Mouse (Mus musculus): ENCODE measurements around the gene Tars.

The Tars gene

DNA sequence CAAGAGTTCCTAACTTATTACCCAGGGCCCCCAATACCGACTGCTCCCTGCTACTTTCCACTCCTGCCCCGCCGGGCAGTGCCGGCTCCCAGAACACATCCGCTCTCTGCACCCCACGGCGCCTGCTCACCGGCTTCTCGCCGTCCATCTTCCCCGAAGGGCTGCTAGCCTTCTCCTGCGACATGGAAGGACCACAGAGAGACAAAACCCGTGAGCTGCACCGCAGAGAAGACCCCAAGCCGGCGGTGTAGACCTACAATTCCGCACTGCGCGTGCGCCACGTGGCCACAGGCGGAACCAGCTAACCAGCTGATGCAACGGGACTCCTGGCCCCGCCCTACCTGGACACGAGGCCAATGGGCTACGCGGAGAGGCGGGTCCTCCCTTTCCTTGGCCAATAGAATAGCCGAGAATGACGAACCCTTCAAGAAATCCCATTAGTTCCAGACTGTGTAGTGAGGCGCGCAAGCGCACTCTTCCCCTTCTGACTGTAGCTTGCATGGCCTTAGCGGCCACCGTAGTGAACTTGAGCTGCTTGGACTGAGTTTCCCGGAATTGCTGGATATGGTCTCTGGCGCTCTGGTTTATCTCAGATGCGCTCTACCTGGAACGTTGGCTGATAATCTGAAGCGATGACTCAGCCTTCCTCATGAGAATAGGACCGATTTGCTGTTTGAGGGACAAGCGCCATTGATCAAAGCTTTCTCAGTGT lies at the start of gene Tars:
TSS of gene Tars (minus strand) at position 310 of the 712 bp plus-strand sequence.
- DNase-seq (ENCODE audit: low read depth, low spot score), result peak; percentile 99

DNA sequence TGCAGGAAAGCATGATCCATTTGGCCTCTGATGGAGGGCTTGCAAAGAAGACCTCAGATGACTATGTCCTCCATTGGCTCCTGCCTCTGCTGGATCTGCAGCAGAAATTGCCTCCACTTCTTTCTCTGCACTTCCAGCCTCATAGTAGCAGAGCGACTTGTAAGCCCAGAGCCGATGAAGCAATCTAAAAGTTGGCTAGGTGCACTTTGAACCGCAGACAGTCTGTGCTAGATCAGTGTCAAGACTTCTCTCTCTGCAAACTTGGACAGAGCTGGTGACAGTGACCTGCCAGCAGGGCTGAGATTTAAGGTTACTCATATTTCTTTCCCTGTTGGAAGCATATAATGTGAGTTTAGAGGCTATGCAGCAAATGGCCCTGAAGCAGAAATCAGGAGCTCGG lies 37.9 kb upstream of the Tars start:
- DNase-seq (ENCODE audit: low read depth, low spot score), result no peak

DNA sequence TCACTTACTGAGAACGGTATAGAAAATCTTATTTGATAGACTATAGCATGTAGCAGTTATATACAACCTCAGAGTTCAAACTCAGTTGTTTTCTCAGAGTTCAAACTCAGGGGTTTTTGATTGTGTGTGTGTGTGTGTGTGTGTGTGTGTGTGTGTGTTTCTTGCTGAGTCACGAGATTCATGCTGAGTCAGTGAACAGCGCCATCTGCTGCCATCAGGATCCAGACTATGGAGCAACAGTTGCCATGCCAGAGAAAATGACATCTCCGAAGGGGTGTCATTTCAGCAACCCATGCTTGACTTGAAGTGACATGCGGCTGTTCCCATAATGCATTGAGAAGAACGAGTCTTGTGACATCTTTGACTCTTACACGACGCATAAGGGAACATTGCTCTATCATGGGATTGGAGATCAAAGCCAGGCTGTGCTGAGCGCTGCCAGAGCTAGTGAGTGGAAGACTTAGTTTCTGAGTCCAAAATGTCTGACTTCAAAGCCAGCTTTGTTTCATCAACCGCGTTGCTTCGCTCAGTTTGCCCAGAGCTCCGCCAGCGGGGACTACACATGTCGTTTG lies 37.3 kb upstream of the Tars start:
- no peak for DNase-seq (ENCODE audit: low read depth, low spot score)

- no peak for DNase-seq (ENCODE audit: low read depth, low spot score)
Measured at GRCm38 (mm10) chr15:11426899-11427298, 27.4 kb upstream of the Tars start.

DNA sequence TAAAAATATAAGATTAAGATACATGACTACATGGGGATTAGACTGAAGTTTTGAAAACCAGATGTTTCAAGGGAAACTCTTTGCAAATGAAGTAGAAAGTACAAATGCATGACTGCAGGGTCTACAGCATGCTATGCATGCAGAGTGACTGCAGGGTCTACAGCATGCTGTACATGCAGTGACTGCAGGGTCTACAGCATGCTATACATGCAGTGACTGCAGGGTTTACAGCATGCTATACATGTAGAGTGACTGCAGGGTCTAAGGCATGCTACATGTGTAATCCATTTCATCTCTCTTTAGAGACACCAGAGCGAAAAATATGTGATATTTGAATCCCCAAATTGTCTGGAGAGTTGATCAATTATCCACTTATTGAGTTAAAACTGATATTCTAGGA lies 14.0 kb upstream of the Tars start:
- DNase-seq (ENCODE audit: low read depth, low spot score), result no peak

DNA sequence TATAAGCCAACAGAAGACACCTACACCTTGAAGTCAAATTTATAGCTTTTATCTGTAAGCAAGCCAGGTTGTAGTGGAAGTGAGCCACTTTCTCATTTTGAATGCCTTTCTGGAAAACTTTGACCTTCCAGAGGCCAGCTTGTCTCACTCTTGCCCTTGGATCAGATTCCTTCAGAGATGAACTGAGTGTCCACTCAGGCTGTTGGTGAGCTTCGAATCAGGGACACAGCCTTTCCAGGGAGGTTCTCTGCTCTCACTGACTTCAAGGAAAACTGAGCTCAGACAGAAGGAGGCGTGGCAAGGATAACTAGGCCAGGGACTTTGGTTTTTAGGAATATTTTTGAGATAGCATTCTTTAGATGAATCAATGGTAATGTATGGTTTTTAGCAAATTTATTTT lies 13.1 kb upstream of the Tars start:
- no peak for DNase-seq (ENCODE audit: low read depth, low spot score)

- no peak for DNase-seq (ENCODE audit: low read depth, low spot score)
Measured at GRCm38 (mm10) chr15:11411846-11412245, 12.4 kb upstream of the Tars start.

- peak; percentile 39 for DNase-seq (ENCODE audit: low read depth, low spot score)
Measured at GRCm38 (mm10) chr15:11408155-11408826, 8.8 kb upstream of the Tars start.

GRCm38 (mm10) chr15:11407381-11407780 lies 7.9 kb upstream of the Tars start:
- DNase-seq (ENCODE audit: low read depth, low spot score), result peak; percentile 82

GRCm38 (mm10) chr15:11406769-11407168 lies 7.3 kb upstream of the Tars start:
- peak; percentile 28 for DNase-seq (ENCODE audit: low read depth, low spot score)

DNA sequence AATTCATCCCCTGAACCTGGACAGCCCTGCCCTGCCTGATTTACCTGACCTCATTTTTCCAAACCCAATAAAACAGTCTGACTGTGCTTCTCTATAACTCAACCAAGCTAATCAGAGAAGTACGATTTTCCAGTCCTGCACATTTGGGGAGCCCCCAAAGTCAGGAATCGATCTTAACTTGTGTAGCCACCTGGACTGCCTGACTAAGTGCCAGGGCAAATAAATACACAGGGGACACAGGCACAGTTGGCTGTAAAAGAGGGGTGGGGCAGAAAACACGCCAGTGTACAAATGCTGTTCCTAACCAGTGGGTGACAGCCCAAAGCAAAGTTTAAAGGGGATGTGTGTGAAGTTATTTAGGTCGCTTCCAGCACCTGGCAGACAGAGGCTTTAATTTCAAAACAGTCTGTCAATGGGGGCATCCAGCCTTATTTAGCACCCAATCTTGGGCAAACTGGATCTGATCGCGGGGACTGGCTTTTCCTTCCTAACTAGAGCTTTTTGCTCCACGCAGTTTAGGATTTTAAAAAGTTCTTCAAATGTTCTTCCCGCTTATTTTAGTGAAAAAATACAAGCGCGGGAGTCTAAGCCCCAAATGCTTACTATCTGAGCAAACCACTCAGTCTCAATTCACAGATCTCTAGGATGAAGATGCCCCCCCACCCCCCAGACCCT lies 652 bp downstream of the Tars start:
- DNase-seq (ENCODE audit: low read depth, low spot score), result no peak

DNA sequence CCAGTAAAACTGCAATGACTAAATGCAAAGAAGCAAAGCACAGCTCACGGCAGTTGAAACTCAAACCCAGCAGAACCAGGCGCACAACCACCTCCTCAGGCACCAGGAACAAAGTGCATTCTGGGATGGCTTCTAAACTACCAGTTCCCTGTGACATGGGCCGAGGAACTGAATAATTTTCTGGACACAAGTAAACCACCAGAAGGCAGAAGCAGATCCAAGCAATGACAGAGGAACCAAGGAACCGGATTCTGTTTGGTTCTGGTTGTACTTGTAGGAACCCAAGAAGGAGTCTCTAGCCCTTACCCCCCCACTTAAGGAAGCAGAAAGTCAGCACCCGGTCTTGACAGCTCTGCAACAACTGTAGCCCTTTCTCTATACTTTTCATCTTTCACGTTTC lies 3.0 kb downstream of the Tars start:
- no peak for DNase-seq (ENCODE audit: low read depth, low spot score)

DNA sequence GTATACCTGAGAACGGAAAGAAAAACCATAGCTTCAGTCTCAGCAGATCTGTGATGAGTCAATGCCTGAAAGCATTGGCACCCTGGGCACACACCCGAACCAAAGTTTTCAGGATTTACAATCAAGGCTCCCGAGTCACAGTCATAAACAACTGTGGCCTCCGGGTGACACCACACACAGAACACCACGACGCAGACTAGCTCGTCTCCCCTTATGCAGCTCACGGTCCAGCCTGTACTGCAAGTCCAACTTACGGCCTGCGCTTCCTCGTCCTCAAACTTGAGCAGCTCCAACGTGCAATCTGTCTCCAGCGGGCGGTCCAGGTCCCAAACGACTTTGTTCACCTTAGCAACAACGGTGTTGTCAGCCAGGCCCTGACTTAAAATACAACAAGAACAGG lies 6.6 kb downstream of the Tars start:
- no peak for DNase-seq (ENCODE audit: low read depth, low spot score)

GRCm38 (mm10) chr15:11383796-11384195 lies 15.7 kb downstream of the Tars start:
- no peak for DNase-seq (ENCODE audit: low read depth, low spot score)

- no peak for DNase-seq (ENCODE audit: low read depth, low spot score)
Measured at GRCm38 (mm10) chr15:11382585-11382984, 16.9 kb downstream of the Tars start.

GRCm38 (mm10) chr15:11380616-11381015 lies 18.8 kb downstream of the Tars start:
- no peak for DNase-seq (ENCODE audit: low read depth, low spot score)

DNA sequence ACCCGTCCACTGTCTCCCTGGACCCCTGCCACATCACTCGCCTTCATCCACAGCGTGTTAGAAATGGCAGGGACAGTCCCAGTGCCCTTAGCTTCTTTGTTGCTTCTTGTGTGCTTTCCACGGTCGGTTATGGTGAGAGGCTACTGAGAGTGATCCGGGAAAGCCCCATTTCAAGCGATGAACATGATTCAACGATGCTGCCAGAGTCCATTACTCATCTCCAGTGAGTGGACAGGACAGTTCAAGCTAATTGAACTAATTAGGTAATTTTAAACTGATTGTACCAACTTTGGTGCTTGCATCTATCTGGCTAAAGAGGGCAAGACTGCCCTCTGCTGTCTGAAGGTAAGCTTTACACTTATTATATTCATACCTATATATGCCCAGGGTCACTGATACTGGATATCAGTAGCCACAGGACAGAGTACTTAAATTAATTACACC lies 19.4 kb downstream of the Tars start:
- peak; percentile 35 for DNase-seq (ENCODE audit: low read depth, low spot score)

GRCm38 (mm10) chr15:11379431-11380086 lies 19.9 kb downstream of the Tars start:
- DNase-seq (ENCODE audit: low read depth, low spot score), result no peak

DNA sequence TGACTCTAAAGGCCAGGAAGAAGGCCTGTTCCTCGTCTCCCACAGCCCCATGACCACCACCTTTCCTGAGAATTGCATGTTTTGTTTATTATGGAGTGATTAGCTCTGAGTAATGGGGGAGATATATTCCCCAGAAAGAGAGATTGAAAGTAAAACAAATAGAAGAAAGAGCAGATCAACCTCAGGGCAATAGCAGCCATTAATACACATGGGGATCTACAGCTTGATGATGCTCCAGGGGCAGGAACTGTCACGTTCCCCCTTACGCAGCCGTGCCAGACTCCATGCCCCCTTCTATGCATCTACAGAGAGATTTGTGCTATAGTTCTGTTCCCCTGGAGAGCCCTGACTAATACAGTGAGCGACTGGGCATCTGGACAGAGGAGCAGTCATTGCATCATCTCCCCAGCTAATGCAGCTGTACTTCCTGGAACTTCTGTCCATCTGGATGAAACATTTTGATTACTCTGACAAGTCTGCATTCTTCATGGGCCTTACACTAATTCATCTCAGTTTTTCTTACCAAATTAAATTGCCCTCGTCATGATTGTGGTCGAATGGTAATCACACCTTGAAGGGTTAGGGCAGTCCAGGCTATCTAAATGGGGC lies 28.9 kb downstream of the Tars start:
- no peak for DNase-seq (ENCODE audit: low read depth, low spot score)

GRCm38 (mm10) chr15:11369572-11369971 lies 29.9 kb downstream of the Tars start:
- no peak for DNase-seq (ENCODE audit: low read depth, low spot score)

DNA sequence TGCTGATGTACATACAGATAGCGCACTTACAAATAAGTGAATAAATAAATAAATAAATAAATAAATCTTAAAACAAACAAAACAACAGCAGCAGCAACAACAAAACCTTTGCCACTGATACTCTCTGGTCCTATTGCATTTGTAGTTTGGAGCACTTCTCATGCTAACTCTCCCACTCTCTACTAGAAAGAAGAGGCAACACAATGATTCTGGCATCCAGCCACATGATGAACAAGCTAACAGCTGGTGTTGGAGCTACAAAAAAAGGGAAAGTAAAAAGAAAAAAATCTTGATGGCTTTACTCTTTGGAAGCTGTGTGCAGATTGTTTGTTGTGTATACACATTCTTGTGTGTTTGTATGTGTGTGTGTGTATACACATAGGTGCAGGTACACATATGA lies 34.7 kb downstream of the Tars start:
- DNase-seq (ENCODE audit: low read depth, low spot score), result no peak
